Mouse (Mus musculus) testis, adult 2 months (tissue): ENCODE results near the gene Urb1.

Experiments used
- CTCF ChIP-seq: fragments of 200-500 bp; IDR thresholded peaks from 2 replicates; pipeline ENCODE4 v1.5.1; 2012; ENCODE audit warnings: low read depth, mild to moderate bottlenecking, inconsistent platforms, low read length, moderate library complexity; ENCODE audit not compliant: control insufficient read depth, insufficient read depth, insufficient replicate concordance
- POLR2A ChIP-seq: fragments of 200-500 bp; IDR thresholded peaks from 2 replicates; pipeline ENCODE4 v1.6.1; 2012; ENCODE audit warnings: low read depth, mild to moderate bottlenecking, inconsistent platforms, low read length, moderate library complexity; ENCODE audit not compliant: control insufficient read depth

DNA sequence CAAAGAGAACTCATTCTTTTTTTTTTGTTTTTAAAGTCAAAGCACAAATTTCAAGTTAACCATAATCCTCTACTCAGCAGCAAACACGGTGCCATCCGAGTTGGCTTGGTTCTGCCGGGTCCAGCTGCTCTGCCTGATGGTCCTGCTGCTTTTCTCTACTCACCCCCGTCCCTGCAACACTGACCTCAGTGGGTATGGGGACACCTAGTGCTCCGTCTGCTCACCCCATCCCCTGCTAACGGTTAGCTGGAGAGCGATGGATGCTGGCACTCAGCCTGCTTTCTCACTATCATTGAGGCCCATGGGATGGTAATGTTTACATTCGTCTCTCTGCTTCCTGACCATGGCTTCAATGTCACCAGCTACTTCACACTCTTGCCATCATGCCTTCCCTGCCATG, 11.8 kb downstream of the Urb1 start:
- TF ChIP-seq CTCF (no peak), POLR2A (no peak)
